Mouse (Mus musculus): ENCODE measurements around the gene Pfkp.

- no peak for TF ChIP-seq CTCF (IDR thresholded peaks at IDR 0.05; ENCODE audit: insufficient read depth, low read length)
- TF ChIP-seq POLR2A (IDR thresholded peaks at IDR 0.05; ENCODE audit: borderline replicate concordance, extremely low read depth, low read depth, low read length), result no peak
Observed at GRCm38 (mm10) chr13:6643968-6644367, 4.6 kb downstream of the Pfkp start.
